Mouse (Mus musculus): Measurements from ENCODE around the gene Slc37a1. TPM values are rescaled to one million over a fixed set of nuclear protein-coding genes. Genes with fewer than 3 reads are reported as not detected.

Gene Slc37a1
- total and polyA plus RNA-seq, 3 experiments: 7.3 to 19.7 (median 9.1) TPM

- no peak for DNase-seq
- TF ChIP-seq CTCF (IDR thresholded peaks at IDR 0.05) (no peak), EP300 (IDR thresholded peaks at IDR 0.05; ENCODE audit: insufficient read depth, low read depth, low read length) (no peak), POLR2A (IDR thresholded peaks at IDR 0.05; ENCODE audit: insufficient read depth, low read depth, low read length) (no peak)
- no peak overlapping the region for H3K4me3 ChIP-seq
- no peaks in the 10 kb centered on the region for H3K79me2 ChIP-seq (replicated peaks; ENCODE audit: control insufficient read depth, insufficient read depth, low read length)
- 87% methylated on average over 19 of the region's 19 CpGs for WGBS
- H3K9ac ChIP-seq (ENCODE audit: low read depth, low read length): no peak overlapping the region
- H3K27me3 ChIP-seq (ENCODE audit: control insufficient read depth, insufficient read depth, low read length): no peaks in the 10 kb centered on the region
- no peaks in the 10 kb centered on the region for H3K36me3 ChIP-seq (ENCODE audit: control insufficient read depth, insufficient read depth, low read length)
- H3K4me1 ChIP-seq (ENCODE audit: control insufficient read depth, insufficient read depth, low read length): peaks cover 4% of the 10 kb centered on the region; the same call in 1 of the 2 replicates
- no peak overlapping the region for H3K27ac ChIP-seq
- intact Hi-C loops (cut with DNase I): no loop called here
Measured at GRCm38 (mm10) chr17:31318906-31319767, 32.5 kb downstream of the Slc37a1 start.

GRCm38 (mm10) chr17:31321425-31321824 lies 34.8 kb downstream of the Slc37a1 start:
- intact Hi-C loops (cut with DNase I): no loop called here
- Histone ChIP-seq H3K27ac (peak overlapping the region; percentile 53), H3K27me3 (ENCODE audit: control insufficient read depth, insufficient read depth, low read length) (no peaks in the 10 kb centered on the region), H3K4me1 (ENCODE audit: control insufficient read depth, insufficient read depth, low read length) (no peaks in the 10 kb centered on the region), H3K4me3 (no peak overlapping the region), H3K9ac (ENCODE audit: low read depth, low read length) (no peak overlapping the region), H3K79me2 (replicated peaks; ENCODE audit: control insufficient read depth, insufficient read depth, low read length) (no peaks in the 10 kb centered on the region), H3K36me3 (ENCODE audit: control insufficient read depth, insufficient read depth, low read length) (no peaks in the 10 kb centered on the region)
- DNase-seq: peak in 1 of 2 experiments; percentile 61
- 55% methylated on average over 12 of the region's 12 CpGs for WGBS
- TF ChIP-seq EP300 (IDR thresholded peaks at IDR 0.05; ENCODE audit: insufficient read depth, low read depth, low read length) (0 out of 2 replicates have a peak, but pooled peaks have one; percentile 16), POLR2A (IDR thresholded peaks at IDR 0.05; ENCODE audit: insufficient read depth, low read depth, low read length) (no peak)

GRCm38 (mm10) chr17:31322446-31322845 lies 35.9 kb downstream of the Slc37a1 start:
- intact Hi-C loops (cut with DNase I): no loop called here
- no peak overlapping the region for H3K27ac ChIP-seq
- H3K9ac ChIP-seq (ENCODE audit: low read depth, low read length): no peak overlapping the region
- H3K79me2 ChIP-seq (replicated peaks; ENCODE audit: control insufficient read depth, insufficient read depth, low read length): no peaks in the 10 kb centered on the region
- H3K27me3 ChIP-seq (ENCODE audit: control insufficient read depth, insufficient read depth, low read length): no peaks in the 10 kb centered on the region
- 72% methylated on average over 4 of the region's 4 CpGs for WGBS
- DNase-seq: no peak
- no peak overlapping the region for H3K4me3 ChIP-seq
- H3K4me1 ChIP-seq (ENCODE audit: control insufficient read depth, insufficient read depth, low read length): no peaks in the 10 kb centered on the region
- no peak for TF ChIP-seq EP300 (IDR thresholded peaks at IDR 0.05; ENCODE audit: insufficient read depth, low read depth, low read length)
- no peak for TF ChIP-seq POLR2A (IDR thresholded peaks at IDR 0.05; ENCODE audit: insufficient read depth, low read depth, low read length)
- no peak for TF ChIP-seq CTCF (IDR thresholded peaks at IDR 0.05)
- no peaks in the 10 kb centered on the region for H3K36me3 ChIP-seq (ENCODE audit: control insufficient read depth, insufficient read depth, low read length)

GRCm38 (mm10) chr17:31323379-31323778 lies 36.8 kb downstream of the Slc37a1 start:
- no peak for DNase-seq
- intact Hi-C loops (cut with DNase I): no loop called here

GRCm38 (mm10) chr17:31324227-31324626 lies 37.6 kb downstream of the Slc37a1 start:
- TF ChIP-seq POLR2A (IDR thresholded peaks at IDR 0.05; ENCODE audit: insufficient read depth, low read depth, low read length): no peak
- TF ChIP-seq EP300 (IDR thresholded peaks at IDR 0.05; ENCODE audit: insufficient read depth, low read depth, low read length): no peak
- WGBS: 74% methylated on average over 8 of the region's 8 CpGs
- intact Hi-C loops (cut with DNase I): no loop called here
- H3K4me3 ChIP-seq: no peak overlapping the region
- H3K27ac ChIP-seq: no peak overlapping the region
- H3K79me2 ChIP-seq (replicated peaks; ENCODE audit: control insufficient read depth, insufficient read depth, low read length): no peaks in the 10 kb centered on the region
- H3K27me3 ChIP-seq (ENCODE audit: control insufficient read depth, insufficient read depth, low read length): no peaks in the 10 kb centered on the region
- no peak overlapping the region for H3K9ac ChIP-seq (ENCODE audit: low read depth, low read length)
- H3K4me1 ChIP-seq (ENCODE audit: control insufficient read depth, insufficient read depth, low read length): no peaks in the 10 kb centered on the region
- DNase-seq: no peak
- no peaks in the 10 kb centered on the region for H3K36me3 ChIP-seq (ENCODE audit: control insufficient read depth, insufficient read depth, low read length)

More at GRCm38 (mm10) chr17:31323379-31323778, 36.8 kb downstream of the Slc37a1 start:
- Histone ChIP-seq H3K36me3 (ENCODE audit: control insufficient read depth, insufficient read depth, low read length) (no peaks in the 10 kb centered on the region), H3K27me3 (ENCODE audit: control insufficient read depth, insufficient read depth, low read length) (no peaks in the 10 kb centered on the region), H3K27ac (no peak overlapping the region), H3K4me1 (ENCODE audit: control insufficient read depth, insufficient read depth, low read length) (no peaks in the 10 kb centered on the region), H3K4me3 (no peak overlapping the region), H3K9ac (ENCODE audit: low read depth, low read length) (no peak overlapping the region), H3K79me2 (replicated peaks; ENCODE audit: control insufficient read depth, insufficient read depth, low read length) (no peaks in the 10 kb centered on the region)
- 81% methylated on average over 4 of the region's 4 CpGs for WGBS
- TF ChIP-seq EP300 (IDR thresholded peaks at IDR 0.05; ENCODE audit: insufficient read depth, low read depth, low read length) (no peak), POLR2A (IDR thresholded peaks at IDR 0.05; ENCODE audit: insufficient read depth, low read depth, low read length) (no peak), CTCF (IDR thresholded peaks at IDR 0.05) (no peak)
